Mouse (Mus musculus): ENCODE data around the gene Cav1. TPM values are rescaled to one million over a fixed set of nuclear protein-coding genes. Genes with fewer than 3 reads are reported as not detected.

Cav1 gene
- total RNA-seq, 1 experiment from 2014 or later = not detected

Other genes starting within 250 kb of the Cav1 start
- 55.5 and 59.1 TPM in 2 replicates for gene Tes, start 241.2 kb upstream of the Cav1 start, total RNA-seq (2017)
- 1.6 and 2.7 TPM in 2 replicates for gene Cav2, start 25.1 kb upstream of the Cav1 start, total RNA-seq (2017)
- 6.4 and 6.7 TPM in 2 replicates for gene Met, start 157.5 kb downstream of the Cav1 start, total RNA-seq (2017)

All from common myeloid progenitor, adult 5-6 weeks (primary cell).